Mouse (Mus musculus): ENCODE results near the gene Zswim7. TPM values are rescaled to one million over a fixed set of nuclear protein-coding genes. Genes with fewer than 3 reads are reported as not detected.
"Not testable (repeated sequence)": the region's sequence is repeated elsewhere in the genome, so short reads cannot be mapped to it uniquely, and the experiment has no call there.

Gene Zswim7
- polyA plus RNA-seq, 1 experiment from 2014 or later: 21.1 TPM

GRCm38 (mm10) chr11:62298883-62299282 lies 17.7 kb upstream of the Zswim7 start:
- Histone ChIP-seq H3K36me3 (ENCODE audit: insufficient read depth) (peaks cover 16% of the 10 kb centered on the region), H3K4me3 (ENCODE audit: low read depth, low read length) (no peak overlapping the region), H3K4me2 (no peak overlapping the region), H3K9me3 (ENCODE audit: low read depth, low read length) (no peaks in the 10 kb centered on the region), H3K27ac (ENCODE audit: low read depth) (no peak overlapping the region), H3K4me1 (ENCODE audit: insufficient read depth) (no peaks in the 10 kb centered on the region), H3K9ac (no peak overlapping the region), H3K27me3 (ENCODE audit: insufficient read depth, low read length) (no peaks in the 10 kb centered on the region)
- ATAC-seq (ENCODE audit: insufficient read depth) (no peak), DNase-seq (no peak)
- WGBS: 85% methylated on average over 6 of the region's 6 CpGs
- no peak for TF ChIP-seq CTCF (IDR thresholded peaks at IDR 0.05; ENCODE audit: low read depth)

GRCm38 (mm10) chr11:62294121-62294520 lies 12.9 kb upstream of the Zswim7 start:
- no peak for ATAC-seq (ENCODE audit: insufficient read depth)
- no peaks in the 10 kb centered on the region for H3K9me3 ChIP-seq (ENCODE audit: low read depth, low read length)
- no peak overlapping the region for H3K9ac ChIP-seq
- no peak for TF ChIP-seq CTCF (IDR thresholded peaks at IDR 0.05; ENCODE audit: low read depth)
- H3K4me3 ChIP-seq (ENCODE audit: low read depth, low read length): no peak overlapping the region
- no peaks in the 10 kb centered on the region for H3K4me1 ChIP-seq (ENCODE audit: insufficient read depth)
- H3K27ac ChIP-seq (ENCODE audit: low read depth): no peak overlapping the region
- WGBS: 89% methylated on average over 2 of the region's 2 CpGs
- H3K36me3 ChIP-seq (ENCODE audit: insufficient read depth): peaks cover 22% of the 10 kb centered on the region
- no peak overlapping the region for H3K4me2 ChIP-seq
- no peaks in the 10 kb centered on the region for H3K27me3 ChIP-seq (ENCODE audit: insufficient read depth, low read length)
- no peak for DNase-seq

GRCm38 (mm10) chr11:62287700-62288099 lies 6.5 kb upstream of the Zswim7 start:
- Histone ChIP-seq H3K9ac (no peak overlapping the region), H3K4me3 (ENCODE audit: low read depth, low read length) (no peak overlapping the region), H3K9me3 (ENCODE audit: low read depth, low read length) (no peaks in the 10 kb centered on the region), H3K27ac (ENCODE audit: low read depth) (no peak overlapping the region), H3K27me3 (ENCODE audit: insufficient read depth, low read length) (no peaks in the 10 kb centered on the region), H3K4me2 (no peak overlapping the region), H3K36me3 (ENCODE audit: insufficient read depth) (peaks cover 33% of the 10 kb centered on the region), H3K4me1 (ENCODE audit: insufficient read depth) (no peaks in the 10 kb centered on the region)
- WGBS: 93% methylated on average over 1 of the region's 1 CpGs
- ATAC-seq (ENCODE audit: insufficient read depth): no peak
- TF ChIP-seq CTCF (IDR thresholded peaks at IDR 0.05; ENCODE audit: low read depth): no peak
- no peak for DNase-seq

GRCm38 (mm10) chr11:62285020-62285419 lies 3.8 kb upstream of the Zswim7 start:
- TF ChIP-seq CTCF (IDR thresholded peaks at IDR 0.05; ENCODE audit: low read depth): no peak
- Histone ChIP-seq H3K36me3 (ENCODE audit: insufficient read depth) (peaks cover 33% of the 10 kb centered on the region), H3K4me3 (ENCODE audit: low read depth, low read length) (no peak overlapping the region), H3K9ac (no peak overlapping the region), H3K9me3 (ENCODE audit: low read depth, low read length) (no peaks in the 10 kb centered on the region), H3K4me1 (ENCODE audit: insufficient read depth) (no peaks in the 10 kb centered on the region), H3K4me2 (no peak overlapping the region), H3K27me3 (ENCODE audit: insufficient read depth, low read length) (no peaks in the 10 kb centered on the region), H3K27ac (ENCODE audit: low read depth) (no peak overlapping the region)
- no peak for DNase-seq
- ATAC-seq (ENCODE audit: insufficient read depth): no peak
- 86% methylated on average over 8 of the region's 8 CpGs for WGBS

GRCm38 (mm10) chr11:62284020-62284419 lies 2.8 kb upstream of the Zswim7 start:
- not testable (repeated sequence) for ATAC-seq (ENCODE audit: insufficient read depth); DNase-seq; H3K27ac ChIP-seq (ENCODE audit: low read depth); H3K4me3 ChIP-seq (ENCODE audit: low read depth, low read length); H3K9me3 ChIP-seq (ENCODE audit: low read depth, low read length); H3K4me1 ChIP-seq (ENCODE audit: insufficient read depth); H3K9ac ChIP-seq; H3K27me3 ChIP-seq (ENCODE audit: insufficient read depth, low read length); H3K4me2 ChIP-seq
- 72% methylated on average over 3 of the region's 3 CpGs for WGBS
- H3K36me3 ChIP-seq (ENCODE audit: insufficient read depth): peaks cover 28% of the 10 kb centered on the region

- H3K9me3 ChIP-seq (ENCODE audit: low read depth, low read length): no peaks in the 10 kb centered on the region
- DNase-seq: peak; percentile 80
- H3K4me3 ChIP-seq (ENCODE audit: low read depth, low read length): peak overlapping the region; percentile 91
- no peak for TF ChIP-seq CTCF (IDR thresholded peaks at IDR 0.05; ENCODE audit: low read depth)
- H3K4me1 ChIP-seq (ENCODE audit: insufficient read depth): no peaks in the 10 kb centered on the region
- under 1% methylated on average over 51 of the region's 57 CpGs for WGBS
- H3K9ac ChIP-seq: peak overlapping the region; percentile 84
- peak overlapping the region; percentile 88 for H3K27ac ChIP-seq (ENCODE audit: low read depth)
- ATAC-seq (ENCODE audit: insufficient read depth): peak; percentile 71
- H3K4me2 ChIP-seq: peak overlapping the region; percentile 81
- no peaks in the 10 kb centered on the region for H3K27me3 ChIP-seq (ENCODE audit: insufficient read depth, low read length)
- peaks cover 16% of the 10 kb centered on the region for H3K36me3 ChIP-seq (ENCODE audit: insufficient read depth)
Measured at GRCm38 (mm10) chr11:62281601-62281997, 424 bp upstream of the Zswim7 start.

- H3K27ac ChIP-seq (ENCODE audit: low read depth): no peak overlapping the region
- no peaks in the 10 kb centered on the region for H3K27me3 ChIP-seq (ENCODE audit: insufficient read depth, low read length)
- no peaks in the 10 kb centered on the region for H3K36me3 ChIP-seq (ENCODE audit: insufficient read depth)
- no peaks in the 10 kb centered on the region for H3K9me3 ChIP-seq (ENCODE audit: low read depth, low read length)
- H3K9ac ChIP-seq: no peak overlapping the region
- no peaks in the 10 kb centered on the region for H3K4me1 ChIP-seq (ENCODE audit: insufficient read depth)
- ATAC-seq (ENCODE audit: insufficient read depth): no peak
- peak; percentile 88 for DNase-seq
- WGBS: 5% methylated on average over 5 of the region's 5 CpGs
- H3K4me2 ChIP-seq: no peak overlapping the region
- H3K4me3 ChIP-seq (ENCODE audit: low read depth, low read length): no peak overlapping the region
- peak; percentile 89 for TF ChIP-seq CTCF (IDR thresholded peaks at IDR 0.05; ENCODE audit: low read depth)
Measured at GRCm38 (mm10) chr11:62278027-62278426, 3.1 kb downstream of the Zswim7 start.

- no peak overlapping the region for H3K27ac ChIP-seq (ENCODE audit: low read depth)
- H3K9ac ChIP-seq: peak overlapping the region; percentile 23; the same call in 1 of the 2 replicates
- H3K4me2 ChIP-seq: no peak overlapping the region
- H3K9me3 ChIP-seq (ENCODE audit: low read depth, low read length): no peaks in the 10 kb centered on the region
- DNase-seq (no peak), ATAC-seq (ENCODE audit: insufficient read depth) (no peak)
- no peak overlapping the region for H3K4me3 ChIP-seq (ENCODE audit: low read depth, low read length)
- no peaks in the 10 kb centered on the region for H3K27me3 ChIP-seq (ENCODE audit: insufficient read depth, low read length)
- H3K36me3 ChIP-seq (ENCODE audit: insufficient read depth): no peaks in the 10 kb centered on the region
- H3K4me1 ChIP-seq (ENCODE audit: insufficient read depth): no peaks in the 10 kb centered on the region
- WGBS: 33% methylated on average over 8 of the region's 8 CpGs
- no peak for TF ChIP-seq CTCF (IDR thresholded peaks at IDR 0.05; ENCODE audit: low read depth)
Measured at GRCm38 (mm10) chr11:62277086-62277485, 4.1 kb downstream of the Zswim7 start.
